Mouse (Mus musculus) kidney, adult 2 months (tissue): ENCODE data around the gene Mfap1b. TPM values are rescaled to one million over a fixed set of nuclear protein-coding genes. Genes with fewer than 3 reads are reported as not detected.

Experiments used
- DNase-seq: peaks from one replicate; pipeline ENCODE4 v3.0.0; 2021
- H3K27ac ChIP-seq: fragments of 200-500 bp; 2 replicates; pipeline ENCODE4 v1.5.1; 2012; ENCODE audit warnings: low read depth, low read length, control low read depth, inconsistent platforms; ENCODE audit not compliant: insufficient read depth
- H3K27me3 ChIP-seq: fragments of 200-500 bp; replicated peaks from 2 replicates; pipeline ENCODE4 v1.6.1; 2012; ENCODE audit warnings: mild to moderate bottlenecking, moderate library complexity, low read length, inconsistent platforms; ENCODE audit not compliant: control insufficient read depth, insufficient read depth
- H3K36me3 ChIP-seq: fragments of 200-500 bp; 2 replicates; pipeline ENCODE4 v1.6.1; 2012; ENCODE audit warnings: mild to moderate bottlenecking, moderate library complexity, low read length, inconsistent platforms; ENCODE audit not compliant: control insufficient read depth, insufficient read depth
- H3K4me1 ChIP-seq: fragments of 200-500 bp; 2 replicates; pipeline ENCODE4 v1.6.1; 2011; ENCODE audit warnings: low read length; ENCODE audit not compliant: control insufficient read depth, insufficient read depth
- H3K4me3 ChIP-seq: fragments of 200-500 bp; 2 replicates; pipeline ENCODE4 v1.5.1; 2011; ENCODE audit warnings: mild to moderate bottlenecking, low read depth, low read length, control low read depth; ENCODE audit not compliant: insufficient read depth
- CTCF ChIP-seq: fragments of 200-500 bp; conservative IDR thresholded peaks from 2 replicates; pipeline ENCODE4 v1.5.1; 2011; ENCODE audit warnings: low read depth, mild to moderate bottlenecking, control low read depth, low read length, moderate library complexity, mixed read lengths; ENCODE audit not compliant: insufficient read depth, insufficient read length
- POLR2A ChIP-seq: fragments of 200-500 bp; IDR thresholded peaks from one replicate; pipeline ENCODE4 v1.6.1; 2011; ENCODE audit warnings: low read depth, low read length, control low read depth
- WGBS: fragments of 180-500 bp; shearing (Covaris S2); methylation state at CpG from one replicate; pipeline ENCODE4 v1.1.7; 2018; 5-methylcytosine and 5-hydroxymethylcytosine counted together
- polyA plus RNA-seq: library from polyadenylated mRNA; depleted of rRNA; stranded (reverse); fragments of >200 nt; gene quantifications from 2 replicates; pipeline ENCODE4 v1.2.3, GENCODE M21; 2012; rRNA removed

Mfap1b gene
- polyA plus RNA-seq, 1 experiment, result 4.9 TPM

DNA sequence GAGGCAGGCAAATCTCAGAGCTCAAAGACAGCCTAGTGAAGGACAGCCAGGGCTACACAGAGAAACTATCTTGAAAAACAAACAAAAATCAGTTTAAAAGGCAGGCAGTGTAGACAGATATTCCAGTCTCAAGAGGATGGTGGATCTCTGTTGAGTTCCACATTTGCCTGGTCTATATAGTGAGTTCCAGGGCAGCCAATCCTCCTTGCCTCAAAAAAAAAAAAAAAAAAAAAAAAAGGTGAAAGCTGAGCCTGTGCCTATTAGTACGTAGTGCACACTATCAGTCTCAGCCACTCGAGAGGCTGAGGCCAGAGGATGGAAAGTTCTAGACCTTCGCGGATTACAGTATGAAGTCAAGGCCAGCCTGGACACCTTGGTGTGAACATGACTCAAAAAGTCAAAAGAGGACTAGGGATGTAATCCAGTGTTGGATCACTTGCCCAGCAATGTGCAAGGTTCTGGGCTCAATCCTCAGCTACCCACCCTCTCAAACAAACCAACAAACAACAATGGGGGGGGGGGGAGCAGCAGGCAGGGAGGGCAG lies 61.0 kb downstream of the Mfap1b start:
- no peaks in the 10 kb centered on the region; the same call in 1 of the 2 replicates for H3K36me3 ChIP-seq
- H3K27ac ChIP-seq, result peak overlapping the region; percentile 91
- no peak for DNase-seq
- TF ChIP-seq CTCF, result no peak
- TF ChIP-seq POLR2A, result no peak
- peak overlapping the region; percentile 79 for H3K4me3 ChIP-seq
- WGBS, result 4% methylated on average over 4 of the region's 4 CpGs
- H3K27me3 ChIP-seq, result no peaks in the 10 kb centered on the region
- peaks cover 16% of the 10 kb centered on the region for H3K4me1 ChIP-seq

Other genes starting within 250 kb of the Mfap1b start
- gene Trp53bp1, start 202.7 kb downstream of the Mfap1b start, polyA plus RNA-seq, result 16.3 and 18.5 TPM in 2 replicates
- gene Map1a, start 184.5 kb downstream of the Mfap1b start, polyA plus RNA-seq, result 1.1 and 1.3 TPM in 2 replicates
- gene Ppip5k1, start 118.7 kb downstream of the Mfap1b start, polyA plus RNA-seq, result 41.5 and 56.7 TPM in 2 replicates
- 107 and 124 TPM in 2 replicates for gene Ckmt1, start 116.4 kb downstream of the Mfap1b start, polyA plus RNA-seq
- not detected in 2 replicates for gene Strc, start 86.9 kb downstream of the Mfap1b start, polyA plus RNA-seq
- gene Pdia3, start 60.3 kb downstream of the Mfap1b start, polyA plus RNA-seq, result 239 and 531 TPM in 2 replicates
- gene Catsper2, start 60.3 kb downstream of the Mfap1b start, polyA plus RNA-seq, result 1.0 and 1.7 TPM in 2 replicates
- 17.2 and 17.8 TPM in 2 replicates for gene Ell3, start 29.8 kb downstream of the Mfap1b start, polyA plus RNA-seq
- 392 and 400 TPM in 2 replicates for gene Serf2, start 24.9 kb downstream of the Mfap1b start, polyA plus RNA-seq
- gene Hypk, start 20.8 kb downstream of the Mfap1b start, polyA plus RNA-seq, result 6.4 and 6.5 TPM in 2 replicates
- 0.44 and 0.54 TPM in 2 replicates for gene Serinc4, start 17.3 kb downstream of the Mfap1b start, polyA plus RNA-seq
- 3.3 and 5.6 TPM in 2 replicates for gene Mfap1a, start 32.6 kb upstream of the Mfap1b start, polyA plus RNA-seq
- gene Wdr76, start 32.7 kb upstream of the Mfap1b start, polyA plus RNA-seq, result 2.0 TPM in 2 replicates